Mouse (Mus musculus) forebrain, embryonic 10.5 days (tissue): ENCODE measurements at regions not wholly inside any gene's neighbourhood (a gene's known extent, or its start where the extent isn't known, plus 50 kb on each side); places are given as distances from the start of the nearest gene placed in this dataset.

ENCODE experiments used
- DNase-seq: peaks from one replicate; pipeline ENCODE4 v3.0.0-alpha.2; 2017; ENCODE audit warnings: low spot score; ENCODE audit errors: extremely low spot score
- H3K27ac ChIP-seq: fragments of 300-500 bp; sonication (generic); 2 replicates; pipeline ENCODE4 v1.5.1; 2016; ENCODE audit warnings: mild to moderate bottlenecking
- H3K27me3 ChIP-seq: fragments of 300-500 bp; sonication (generic); 2 replicates; pipeline ENCODE4 v1.6.1; 2016; ENCODE audit warnings: mild to moderate bottlenecking; ENCODE audit not compliant: poor library complexity, severe bottlenecking
- H3K36me3 ChIP-seq: fragments of 300-500 bp; sonication (generic); replicated peaks from 2 replicates; pipeline ENCODE4 v1.6.1; 2016; ENCODE audit warnings: mild to moderate bottlenecking, moderate library complexity
- H3K4me1 ChIP-seq: fragments of 300-500 bp; sonication (generic); 2 replicates; pipeline ENCODE4 v1.6.1; 2016
- H3K4me3 ChIP-seq: fragments of 300-500 bp; sonication (generic); 2 replicates; pipeline ENCODE4 v1.5.1; 2016; ENCODE audit warnings: mild to moderate bottlenecking, moderate library complexity
- H3K9me3 ChIP-seq: fragments of 300-500 bp; sonication (generic); 2 replicates; pipeline ENCODE4 v1.6.1; 2016; ENCODE audit warnings: mild to moderate bottlenecking, moderate library complexity
- WGBS: fragments of 180-500 bp; shearing (Covaris S2); methylation state at CpG from one replicate; pipeline ENCODE4 v1.1.7; 2016; 5-methylcytosine and 5-hydroxymethylcytosine counted together

- H3K4me1 ChIP-seq, result peaks cover 11% of the 10 kb centered on the region
- H3K4me3 ChIP-seq, result no peak overlapping the region
- no peak for DNase-seq
- WGBS, result 85% methylated on average over 16 of the region's 16 CpGs
- peaks cover 11% of the 10 kb centered on the region; the same call in 1 of the 2 replicates for H3K9me3 ChIP-seq
- no peak overlapping the region for H3K27ac ChIP-seq
- no peaks in the 10 kb centered on the region; the same call in 1 of the 2 replicates for H3K27me3 ChIP-seq
- H3K36me3 ChIP-seq, result no peaks in the 10 kb centered on the region
Measured at GRCm38 (mm10) chr2:169088870-169089484, 133.6 kb upstream of the Zfp64 start.

GRCm38 (mm10) chr2:169088301-169088700, 132.9 kb upstream of the Zfp64 start:
- Histone ChIP-seq H3K9me3 (peaks cover 11% of the 10 kb centered on the region; the same call in 1 of the 2 replicates), H3K36me3 (no peaks in the 10 kb centered on the region), H3K27me3 (no peaks in the 10 kb centered on the region; the same call in 1 of the 2 replicates), H3K4me3 (no peak overlapping the region), H3K4me1 (peaks cover 4% of the 10 kb centered on the region), H3K27ac (no peak overlapping the region)
- no peak for DNase-seq
- WGBS, result 92% methylated on average over 10 of the region's 10 CpGs

GRCm38 (mm10) chr2:169071267-169071666, 115.9 kb upstream of the Zfp64 start:
- no peaks in the 10 kb centered on the region for H3K27me3 ChIP-seq
- H3K4me3 ChIP-seq, result no peak overlapping the region
- no peak overlapping the region for H3K27ac ChIP-seq
- peaks cover 16% of the 10 kb centered on the region for H3K9me3 ChIP-seq
- DNase-seq, result no peak
- H3K4me1 ChIP-seq, result no peaks in the 10 kb centered on the region
- no peaks in the 10 kb centered on the region for H3K36me3 ChIP-seq

GRCm38 (mm10) chr2:169065166-169065698, 109.8 kb upstream of the Zfp64 start:
- DNase-seq, result no peak
- H3K27ac ChIP-seq, result no peak overlapping the region
- H3K9me3 ChIP-seq, result peaks cover 4% of the 10 kb centered on the region
- 93% methylated on average over 16 of the region's 16 CpGs for WGBS
- H3K4me1 ChIP-seq, result peaks cover 3% of the 10 kb centered on the region
- no peak overlapping the region for H3K4me3 ChIP-seq
- no peaks in the 10 kb centered on the region for H3K36me3 ChIP-seq
- H3K27me3 ChIP-seq, result peaks cover 19% of the 10 kb centered on the region

GRCm38 (mm10) chr2:169061520-169061919, 106.1 kb upstream of the Zfp64 start:
- DNase-seq, result peak; percentile 83
- 11% methylated on average over 11 of the region's 11 CpGs for WGBS
- H3K36me3 ChIP-seq, result no peaks in the 10 kb centered on the region

GRCm38 (mm10) chr2:169060495-169060894, 105.1 kb upstream of the Zfp64 start:
- no peaks in the 10 kb centered on the region for H3K36me3 ChIP-seq
- H3K9me3 ChIP-seq, result peaks cover 4% of the 10 kb centered on the region; the same call in 1 of the 2 replicates
- peaks cover 19% of the 10 kb centered on the region for H3K27me3 ChIP-seq
- no peak overlapping the region for H3K27ac ChIP-seq
- no peak for DNase-seq
- WGBS, result 69% methylated on average over 13 of the region's 13 CpGs
- no peak overlapping the region for H3K4me3 ChIP-seq
- H3K4me1 ChIP-seq, result peaks cover 3% of the 10 kb centered on the region

More at GRCm38 (mm10) chr2:169061520-169061919, 106.1 kb upstream of the Zfp64 start:
- no peak overlapping the region for H3K4me3 ChIP-seq
- H3K9me3 ChIP-seq, result peaks cover 4% of the 10 kb centered on the region; the same call in 1 of the 2 replicates
- H3K27me3 ChIP-seq, result peaks cover 19% of the 10 kb centered on the region
- peaks cover 3% of the 10 kb centered on the region for H3K4me1 ChIP-seq
- H3K27ac ChIP-seq, result no peak overlapping the region

GRCm38 (mm10) chr2:169057831-169058230, 102.4 kb upstream of the Zfp64 start:
- Histone ChIP-seq H3K9me3 (peaks cover 4% of the 10 kb centered on the region; the same call in 1 of the 2 replicates), H3K36me3 (no peaks in the 10 kb centered on the region), H3K4me3 (no peak overlapping the region), H3K27ac (no peak overlapping the region), H3K27me3 (peaks cover 12% of the 10 kb centered on the region), H3K4me1 (peaks cover 3% of the 10 kb centered on the region)
- 76% methylated on average over 5 of the region's 5 CpGs for WGBS
- DNase-seq, result no peak

GRCm38 (mm10) chr2:169049947-169050346, 94.6 kb upstream of the Zfp64 start:
- Histone ChIP-seq H3K27ac (no peak overlapping the region), H3K4me3 (no peak overlapping the region), H3K9me3 (no peaks in the 10 kb centered on the region), H3K36me3 (no peaks in the 10 kb centered on the region), H3K27me3 (no peaks in the 10 kb centered on the region), H3K4me1 (no peaks in the 10 kb centered on the region)
- DNase-seq, result no peak
- 92% methylated on average over 14 of the region's 14 CpGs for WGBS

GRCm38 (mm10) chr2:169041748-169042147, 86.4 kb upstream of the Zfp64 start:
- Histone ChIP-seq H3K4me1 (peaks cover 10% of the 10 kb centered on the region), H3K9me3 (peaks cover 10% of the 10 kb centered on the region; the same call in 1 of the 2 replicates), H3K27ac (no peak overlapping the region), H3K27me3 (no peaks in the 10 kb centered on the region), H3K4me3 (no peak overlapping the region), H3K36me3 (no peaks in the 10 kb centered on the region)
- no peak for DNase-seq
- WGBS, result 78% methylated on average over 2 of the region's 2 CpGs

- H3K4me3 ChIP-seq, result no peak overlapping the region
- H3K9me3 ChIP-seq, result peaks cover 10% of the 10 kb centered on the region; the same call in 1 of the 2 replicates
- H3K4me1 ChIP-seq, result peaks cover 25% of the 10 kb centered on the region
- H3K27me3 ChIP-seq, result no peaks in the 10 kb centered on the region
- no peaks in the 10 kb centered on the region for H3K36me3 ChIP-seq
- H3K27ac ChIP-seq, result peak overlapping the region; percentile 25; the same call in 1 of the 2 replicates
- no peak for DNase-seq
- 65% methylated on average over 11 of the region's 11 CpGs for WGBS
Measured at GRCm38 (mm10) chr2:169037975-169038374, 82.6 kb upstream of the Zfp64 start.

GRCm38 (mm10) chr2:169037519-169037918, 82.1 kb upstream of the Zfp64 start:
- H3K27me3 ChIP-seq, result no peaks in the 10 kb centered on the region
- peaks cover 29% of the 10 kb centered on the region for H3K4me1 ChIP-seq
- H3K27ac ChIP-seq, result peak overlapping the region; percentile 25; the same call in 1 of the 2 replicates
- H3K36me3 ChIP-seq, result no peaks in the 10 kb centered on the region
- WGBS, result 91% methylated on average over 9 of the region's 9 CpGs
- DNase-seq, result no peak
- no peak overlapping the region for H3K4me3 ChIP-seq
- peaks cover 10% of the 10 kb centered on the region; the same call in 1 of the 2 replicates for H3K9me3 ChIP-seq

- Histone ChIP-seq H3K9me3 (no peaks in the 10 kb centered on the region), H3K4me1 (peaks cover 33% of the 10 kb centered on the region), H3K27me3 (no peaks in the 10 kb centered on the region), H3K4me3 (no peak overlapping the region), H3K27ac (no peak overlapping the region), H3K36me3 (no peaks in the 10 kb centered on the region)
- peak; percentile 44 for DNase-seq
- WGBS, result 37% methylated on average over 3 of the region's 3 CpGs
Measured at GRCm38 (mm10) chr2:169035315-169035714, 79.9 kb upstream of the Zfp64 start.

GRCm38 (mm10) chr2:169033997-169034396, 78.6 kb upstream of the Zfp64 start:
- Histone ChIP-seq H3K4me3 (no peak overlapping the region), H3K36me3 (no peaks in the 10 kb centered on the region), H3K27ac (peak overlapping the region; percentile 65), H3K9me3 (no peaks in the 10 kb centered on the region; the same call in 1 of the 2 replicates), H3K27me3 (no peaks in the 10 kb centered on the region), H3K4me1 (peaks cover 33% of the 10 kb centered on the region)
- no peak for DNase-seq
- WGBS, result 57% methylated on average over 18 of the region's 18 CpGs
